Mouse (Mus musculus) frontal cortex, postnatal 10 days (tissue): ENCODE results near the gene Tarsl2.

Source experiments
- DNase-seq, 2 experiments: peaks; one replicate each; pipeline ENCODE4 v3.0.0; 2022; ENCODE audit warnings: low spot score in 2 of 2, mixed read lengths in 1 of 2

Gene Tarsl2

DNA sequence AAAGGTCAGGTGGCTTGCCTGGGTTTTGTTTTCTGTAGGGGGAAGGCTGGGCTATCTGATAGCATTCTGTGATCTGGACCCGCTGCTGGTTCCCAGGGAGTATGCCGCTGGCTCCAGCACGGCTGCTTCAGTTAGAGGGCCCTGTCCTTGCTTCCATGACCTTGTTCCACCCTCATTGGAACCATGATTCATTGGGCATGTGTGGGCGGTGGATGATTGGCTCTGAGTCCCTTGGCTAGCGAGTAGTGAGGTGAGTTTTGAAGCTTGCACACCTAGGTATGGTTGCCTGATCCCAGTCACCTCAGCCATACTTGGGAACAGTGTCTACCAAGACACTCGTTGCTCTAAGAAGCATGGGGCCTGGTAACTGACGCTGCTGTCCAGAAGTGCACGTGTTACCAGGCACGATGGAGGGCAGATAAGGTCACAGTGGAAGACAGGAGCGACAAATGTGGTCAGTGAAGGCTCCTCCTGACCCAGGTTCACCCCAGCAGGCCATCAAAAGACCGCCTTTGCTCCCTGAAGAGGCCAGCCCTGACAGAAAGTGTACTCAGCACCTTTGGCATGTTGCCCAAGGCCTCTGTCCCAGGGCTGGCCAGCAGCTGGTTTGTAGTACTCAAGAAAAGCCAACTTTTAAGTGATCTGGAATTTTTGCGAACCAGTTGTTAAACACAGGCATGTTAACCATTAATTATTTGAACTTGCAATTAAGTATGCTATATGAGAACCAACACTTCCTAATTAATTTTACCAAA lies 92.8 kb downstream of the Tarsl2 start:
- DNase-seq = no peak
